Mouse (Mus musculus) heart, postnatal 25 days (tissue): ENCODE results near the gene Col20a1. TPM values are rescaled to one million over a fixed set of nuclear protein-coding genes. Genes with fewer than 3 reads are reported as not detected.
A peak's percentile ranks its signal among the peaks of the same experiment; 100 is the strongest.

Source experiments
- DNase-seq: peaks from one replicate; pipeline ENCODE4 v3.0.0; 2022; ENCODE audit warnings: low spot score
- intact Hi-C: fragments of 180-260 bp; cut with DNase I; formaldehyde crosslinking; loops from one replicate; pipeline ENCODE4 v1.15.1; 2025
- total RNA-seq, 2 experiments: library from RNA; stranded (reverse); gene quantifications; 2 replicates each; pipeline ENCODE4 v1.2.3; 2021

Col20a1 gene
- total RNA-seq, 2 experiments from 2014 or later: 0.34 to 0.50 TPM

- intact Hi-C loops: no loop called here
- DNase-seq: no peak
These were observed 2.6 kb downstream of the Col20a1 start for GRCm38 (mm10) chr2:180988948-180989347.

- intact Hi-C loops: no loop called here
- DNase-seq: no peak
These were observed 4.0 kb downstream of the Col20a1 start for GRCm38 (mm10) chr2:180990347-180990746.

GRCm38 (mm10) chr2:180994360-180994759 is 8.0 kb downstream of the Col20a1 start:
- DNase-seq: no peak
- intact Hi-C loops: no loop called here

- no peak for DNase-seq
- intact Hi-C loops: no loop called here
These were observed 9.1 kb downstream of the Col20a1 start for GRCm38 (mm10) chr2:180995457-180995856.

GRCm38 (mm10) chr2:180996436-180996835 is 10.1 kb downstream of the Col20a1 start:
- intact Hi-C loops: loop anchor here (1.0 kb wide), 2 partner anchors 64 to 76 kb away; no protein-coding TSS in a partner anchor
- no peak for DNase-seq

- intact Hi-C loops: loop anchor here (1.0 kb wide), 2 partner anchors 63 to 75 kb away; no protein-coding TSS in a partner anchor
- no peak for DNase-seq
These were observed 10.6 kb downstream of the Col20a1 start for GRCm38 (mm10) chr2:180996905-180997304.

- no peak for DNase-seq
- intact Hi-C loops: no loop called here
These were observed 20.7 kb downstream of the Col20a1 start for GRCm38 (mm10) chr2:181007054-181007453.

GRCm38 (mm10) chr2:181008339-181008738 is 22.0 kb downstream of the Col20a1 start:
- intact Hi-C loops: no loop called here
- no peak for DNase-seq

GRCm38 (mm10) chr2:181031406-181031934 is 45.1 kb downstream of the Col20a1 start:
- no peak for DNase-seq
- intact Hi-C loops: no loop called here

- intact Hi-C loops: no loop called here
- DNase-seq: peak; percentile 8
These were observed 46.1 kb downstream of the Col20a1 start for GRCm38 (mm10) chr2:181032407-181032806.

- no peak for DNase-seq
- intact Hi-C loops: no loop called here
These were observed 47.0 kb downstream of the Col20a1 start for GRCm38 (mm10) chr2:181033310-181033709.

GRCm38 (mm10) chr2:181035186-181035585 is 48.9 kb downstream of the Col20a1 start:
- intact Hi-C loops: no loop called here
- DNase-seq: no peak

- intact Hi-C loops: no loop called here
- DNase-seq: no peak
These were observed 50.2 kb downstream of the Col20a1 start for GRCm38 (mm10) chr2:181036561-181036960.

- no peak for DNase-seq
- intact Hi-C loops: no loop called here
These were observed 52.5 kb downstream of the Col20a1 start for GRCm38 (mm10) chr2:181038644-181039355.

GRCm38 (mm10) chr2:181039356-181039680 is 53.0 kb downstream of the Col20a1 start:
- intact Hi-C loops: no loop called here
- no peak for DNase-seq

- intact Hi-C loops: no loop called here
- DNase-seq: no peak
These were observed 55.6 kb downstream of the Col20a1 start for GRCm38 (mm10) chr2:181041941-181042340.

GRCm38 (mm10) chr2:181042376-181042775 is 56.0 kb downstream of the Col20a1 start:
- intact Hi-C loops: no loop called here

GRCm38 (mm10) chr2:181043437-181043836 is 57.1 kb downstream of the Col20a1 start, which contains the start of gene Chrna4:
Gene Chrna4 (minus strand): TSS chr2:181043546.
- intact Hi-C loops: no loop called here
- no peak for DNase-seq

More at GRCm38 (mm10) chr2:181042376-181042775, 56.0 kb downstream of the Col20a1 start:
- no peak for DNase-seq

GRCm38 (mm10) chr2:181044001-181044400 is 57.7 kb downstream of the Col20a1 start:
- intact Hi-C loops: no loop called here
- DNase-seq: no peak

GRCm38 (mm10) chr2:181048252-181048945 is 62.1 kb downstream of the Col20a1 start:
- no peak for DNase-seq
- intact Hi-C loops: no loop called here

GRCm38 (mm10) chr2:181048986-181049385 is 62.7 kb downstream of the Col20a1 start:
- intact Hi-C loops: no loop called here
- no peak for DNase-seq
